Comparison of ENCODE assay signal across 15 mouse cellular contexts in the genomic region with DNA sequence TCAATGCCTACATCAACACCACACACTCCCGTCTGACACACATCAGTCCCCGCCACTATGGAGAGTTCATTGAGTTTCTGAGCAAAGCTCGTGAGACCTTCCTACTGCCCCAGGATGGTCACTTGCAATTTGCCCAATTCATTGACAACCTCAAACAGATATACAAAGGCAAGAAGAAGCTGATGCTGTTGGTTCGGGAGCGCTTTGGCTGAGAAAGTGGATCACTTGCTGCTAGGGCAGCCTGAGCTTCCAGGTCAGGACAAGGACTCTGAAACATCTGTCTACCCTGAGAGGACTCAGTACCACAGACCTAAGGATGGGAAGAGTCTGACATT. TPM values are rescaled to one million over a fixed set of nuclear protein-coding genes. Genes with fewer than 3 reads are reported as not detected.
DNase-seq lines count a peak whose midpoint lies in the region; ATAC-seq and TF ChIP-seq lines count a peak whose summit lies in the region.
"Had no signal": no experiment of that assay in that cellular context is flagged by ENCODE, and none has a peak within 500 bp of the region (broad histone marks: within the 10 kb centered on the region; RNA-seq: fewer than 3 reads in every experiment).

No protein-coding gene starts in this region.

- no peak for ATAC-seq in forebrain, embryonic 13.5 days
- 0 out of 2 replicates have a peak, but pooled peaks have one; percentile 1 for ATAC-seq in intestine, postnatal 0 days
- ATAC-seq in intestine, embryonic 15.5 days = no peak
- no peak for ATAC-seq in midbrain, embryonic 11.5 days (ENCODE audit: low FRiP score)
- ATAC-seq in midbrain, embryonic 14.5 days (ENCODE audit: low FRiP score, low TSS enrichment) = no peak
- ATAC-seq in hindbrain, embryonic 16.5 days = no peak

- TF ChIP-seq CTCF in intestine, postnatal 0 days (IDR thresholded peaks at IDR 0.05; ENCODE audit: low read depth) = no peak

- 65% methylated on average over 5 of the region's 5 CpGs for WGBS in forebrain, embryonic 13.5 days
- WGBS in forebrain, embryonic 10.5 days = 72% methylated on average over 5 of the region's 5 CpGs
- WGBS in intestine, postnatal 0 days = 82% methylated on average over 5 of the region's 5 CpGs
- WGBS in intestine, embryonic 15.5 days = 79% methylated on average over 5 of the region's 5 CpGs
- WGBS in midbrain, embryonic 11.5 days = 76% methylated on average over 5 of the region's 5 CpGs
- WGBS in midbrain, embryonic 14.5 days = 72% methylated on average over 5 of the region's 5 CpGs
- 63% methylated on average over 5 of the region's 5 CpGs for WGBS in hindbrain, embryonic 16.5 days

- H3K27me3 ChIP-seq in forebrain, embryonic 13.5 days = no peaks in the 10 kb centered on the region
- H3K27me3 ChIP-seq in forebrain, embryonic 10.5 days (ENCODE audit: poor library complexity, severe bottlenecking) = no peaks in the 10 kb centered on the region
- H3K27me3 ChIP-seq in intestine, postnatal 0 days (replicated peaks; ENCODE audit: control insufficient read depth, insufficient read depth, low read length) = no peaks in the 10 kb centered on the region
- H3K27me3 ChIP-seq in intestine, embryonic 15.5 days (replicated peaks) = no peaks in the 10 kb centered on the region
- no peaks in the 10 kb centered on the region for H3K27me3 ChIP-seq in midbrain, embryonic 11.5 days (ENCODE audit: control insufficient read depth, insufficient read depth, low read length)
- H3K27me3 ChIP-seq in midbrain, embryonic 14.5 days (ENCODE audit: control insufficient read depth, insufficient read depth, low read length) = no peaks in the 10 kb centered on the region
- no peaks in the 10 kb centered on the region for H3K27me3 ChIP-seq in hindbrain, embryonic 16.5 days (replicated peaks; ENCODE audit: control insufficient read depth, insufficient read depth, low read length)
- H3K27me3 ChIP-seq: embryonic facial prominence, embryonic 13.5 days; forebrain, embryonic 15.5 days; kidney, embryonic 15.5 days; neural tube, embryonic 12.5 days had no signal

- no peaks in the 10 kb centered on the region for H3K9me3 ChIP-seq in forebrain, embryonic 13.5 days (replicated peaks)
- H3K9me3 ChIP-seq in forebrain, embryonic 10.5 days = no peaks in the 10 kb centered on the region
- H3K9me3 ChIP-seq in intestine, postnatal 0 days (ENCODE audit: control insufficient read depth) = no peaks in the 10 kb centered on the region
- no peaks in the 10 kb centered on the region for H3K9me3 ChIP-seq in intestine, embryonic 15.5 days
- no peaks in the 10 kb centered on the region for H3K9me3 ChIP-seq in midbrain, embryonic 11.5 days (ENCODE audit: control insufficient read depth, low read length)
- no peaks in the 10 kb centered on the region for H3K9me3 ChIP-seq in midbrain, embryonic 14.5 days (ENCODE audit: control insufficient read depth, low read length)
- H3K9me3 ChIP-seq in hindbrain, embryonic 16.5 days (ENCODE audit: control insufficient read depth, low read length) = no peaks in the 10 kb centered on the region
- H3K9me3 ChIP-seq: embryonic facial prominence, embryonic 13.5 days; forebrain, embryonic 15.5 days; kidney, embryonic 15.5 days; neural tube, embryonic 12.5 days had no signal

- H3K9ac ChIP-seq in forebrain, embryonic 13.5 days = no peak overlapping the region
- no peak overlapping the region; the same call in 1 of the 2 replicates for H3K9ac ChIP-seq in intestine, postnatal 0 days (ENCODE audit: low read depth, low read length)
- H3K9ac ChIP-seq in intestine, embryonic 15.5 days = no peak overlapping the region
- no peak overlapping the region for H3K9ac ChIP-seq in midbrain, embryonic 11.5 days (ENCODE audit: low read length)
- H3K9ac ChIP-seq in midbrain, embryonic 14.5 days (replicated peaks; ENCODE audit: low read length) = no peak overlapping the region
- no peak overlapping the region for H3K9ac ChIP-seq in hindbrain, embryonic 16.5 days (ENCODE audit: low read depth, low read length)
- H3K9ac ChIP-seq: embryonic facial prominence, embryonic 13.5 days; forebrain, embryonic 15.5 days; kidney, embryonic 15.5 days; liver, postnatal 0 days; neural tube, embryonic 12.5 days had no signal

- H3K4me2 ChIP-seq in forebrain, embryonic 13.5 days = no peak overlapping the region
- H3K4me2 ChIP-seq in intestine, postnatal 0 days (replicated peaks; ENCODE audit: low read depth) = no peak overlapping the region
- no peak overlapping the region for H3K4me2 ChIP-seq in intestine, embryonic 15.5 days (replicated peaks)
- H3K4me2 ChIP-seq in midbrain, embryonic 11.5 days = no peak overlapping the region
- H3K4me2 ChIP-seq in midbrain, embryonic 14.5 days (ENCODE audit: low read length) = no peak overlapping the region
- H3K4me2 ChIP-seq in hindbrain, embryonic 16.5 days (ENCODE audit: low read length) = no peak overlapping the region
- H3K4me2 ChIP-seq: embryonic facial prominence, embryonic 13.5 days; forebrain, embryonic 15.5 days; kidney, embryonic 15.5 days; liver, embryonic 11.5 days; neural tube, embryonic 12.5 days had no signal

- DNase-seq in forebrain, embryonic 10.5 days (ENCODE audit: extremely low spot score, low spot score) = no peak
- peak; percentile 81 for DNase-seq in midbrain, embryonic 11.5 days (ENCODE audit: low spot score, missing footprints)
- DNase-seq in midbrain, embryonic 14.5 days = no peak

- H3K36me3 ChIP-seq in forebrain, embryonic 13.5 days (ENCODE audit: poor library complexity, severe bottlenecking) = peaks cover 71% of the 10 kb centered on the region
- peaks cover 70% of the 10 kb centered on the region for H3K36me3 ChIP-seq in forebrain, embryonic 10.5 days (replicated peaks)
- H3K36me3 ChIP-seq in intestine, postnatal 0 days (ENCODE audit: control insufficient read depth, insufficient read depth) = peaks cover 21% of the 10 kb centered on the region
- H3K36me3 ChIP-seq in intestine, embryonic 15.5 days = no peaks in the 10 kb centered on the region
- H3K36me3 ChIP-seq in midbrain, embryonic 11.5 days (ENCODE audit: control insufficient read depth, insufficient read depth, low read length) = no peaks in the 10 kb centered on the region; the same call in 1 of the 2 replicates
- peaks cover 53% of the 10 kb centered on the region for H3K36me3 ChIP-seq in midbrain, embryonic 14.5 days (ENCODE audit: control insufficient read depth, insufficient read depth, low read length)
- H3K36me3 ChIP-seq in hindbrain, embryonic 16.5 days (ENCODE audit: control insufficient read depth, insufficient read depth, low read length) = peaks cover 14% of the 10 kb centered on the region

- peaks cover 10% of the 10 kb centered on the region; the same call in 1 of the 2 replicates for H3K4me1 ChIP-seq in forebrain, embryonic 13.5 days
- no peaks in the 10 kb centered on the region for H3K4me1 ChIP-seq in forebrain, embryonic 10.5 days
- H3K4me1 ChIP-seq in intestine, postnatal 0 days (replicated peaks; ENCODE audit: control insufficient read depth, insufficient read depth, low read length) = 0 out of 2 replicates have a peak, but pooled peaks cover 5% of the 10 kb centered on the region
- no peaks in the 10 kb centered on the region for H3K4me1 ChIP-seq in intestine, embryonic 15.5 days (replicated peaks)
- H3K4me1 ChIP-seq in midbrain, embryonic 11.5 days (ENCODE audit: control insufficient read depth, insufficient read depth, low read length) = no peaks in the 10 kb centered on the region
- H3K4me1 ChIP-seq in midbrain, embryonic 14.5 days (ENCODE audit: control insufficient read depth, insufficient read depth, low read length) = no peaks in the 10 kb centered on the region
- H3K4me1 ChIP-seq in hindbrain, embryonic 16.5 days (ENCODE audit: control insufficient read depth, insufficient read depth, low read depth, low read length) = no peaks in the 10 kb centered on the region
- H3K4me1 ChIP-seq: kidney, embryonic 15.5 days; neural tube, embryonic 12.5 days had no signal

- H3K4me3 ChIP-seq in forebrain, embryonic 13.5 days = no peak overlapping the region
- H3K4me3 ChIP-seq in forebrain, embryonic 10.5 days = no peak overlapping the region
- H3K4me3 ChIP-seq in intestine, postnatal 0 days (ENCODE audit: low read depth, low read length) = no peak overlapping the region
- H3K4me3 ChIP-seq in intestine, embryonic 15.5 days (replicated peaks) = no peak overlapping the region
- no peak overlapping the region for H3K4me3 ChIP-seq in midbrain, embryonic 11.5 days (ENCODE audit: low read depth, low read length)
- H3K4me3 ChIP-seq in midbrain, embryonic 14.5 days (replicated peaks; ENCODE audit: low read depth, low read length) = no peak overlapping the region
- H3K4me3 ChIP-seq in hindbrain, embryonic 16.5 days (ENCODE audit: low read length) = no peak overlapping the region
- H3K4me3 ChIP-seq: embryonic facial prominence, embryonic 13.5 days; forebrain, embryonic 15.5 days; kidney, embryonic 15.5 days; myocyte; neural tube, embryonic 12.5 days had no signal

- H3K27ac ChIP-seq in forebrain, embryonic 13.5 days = 0 out of 2 replicates have a peak overlapping the region, but pooled peaks have one; percentile 51
- H3K27ac ChIP-seq in forebrain, embryonic 10.5 days = no peak overlapping the region
- no peak overlapping the region; the same call in 1 of the 2 replicates for H3K27ac ChIP-seq in intestine, postnatal 0 days (ENCODE audit: low read depth, low read length)
- H3K27ac ChIP-seq in intestine, embryonic 15.5 days = no peak overlapping the region
- H3K27ac ChIP-seq in midbrain, embryonic 11.5 days (ENCODE audit: low read depth, low read length) = no peak overlapping the region
- H3K27ac ChIP-seq in midbrain, embryonic 14.5 days (replicated peaks; ENCODE audit: low read depth, low read length) = no peak overlapping the region
- no peak overlapping the region for H3K27ac ChIP-seq in hindbrain, embryonic 16.5 days (ENCODE audit: low read depth, low read length)
- H3K27ac ChIP-seq: embryonic facial prominence, embryonic 13.5 days; kidney, embryonic 15.5 days; macrophage; neural tube, embryonic 12.5 days had no signal

RNA-seq across cellular contexts. Expression of gene Urod, which starts 7.1 kb away (rescaled TPM):
- polyA plus RNA-seq in forebrain, embryonic 13.5 days (2015; fragmentation: Nextera tagmentation; extraction: Ambion mirVana) = 81.6 and 88.2 TPM in 2 replicates
- 93.8 and 108 TPM in 2 replicates for polyA plus RNA-seq in forebrain, embryonic 10.5 days (2016; fragmentation: Nextera tagmentation; extraction: Ambion mirVana)
- 53.9 and 56.9 TPM in 2 replicates for polyA plus RNA-seq in intestine, postnatal 0 days (2015; fragmentation: Nextera tagmentation; extraction: Ambion mirVana)
- polyA plus RNA-seq in intestine, embryonic 15.5 days (2015; fragmentation: Nextera tagmentation; extraction: Ambion mirVana) = 68.7 and 75.4 TPM in 2 replicates
- 85.2 and 95.6 TPM in 2 replicates for polyA plus RNA-seq in midbrain, embryonic 11.5 days (2014; fragmentation: Nextera tagmentation; extraction: Ambion mirVana)
- 48.6 and 54.8 TPM in 2 replicates for polyA plus RNA-seq in midbrain, embryonic 14.5 days (2014; fragmentation: Nextera tagmentation; extraction: Ambion mirVana)
- polyA plus RNA-seq in hindbrain, embryonic 16.5 days (2015; fragmentation: Nextera tagmentation; extraction: Ambion mirVana) = 59.8 and 60.2 TPM in 2 replicates

RNA-seq across cellular contexts. Expression of gene Hectd3, which starts 8.0 kb away (rescaled TPM):
- 17.4 and 17.9 TPM in 2 replicates for polyA plus RNA-seq in forebrain, embryonic 13.5 days (2015; fragmentation: Nextera tagmentation; extraction: Ambion mirVana)
- polyA plus RNA-seq in forebrain, embryonic 10.5 days (2016; fragmentation: Nextera tagmentation; extraction: Ambion mirVana) = 7.8 and 8.8 TPM in 2 replicates
- polyA plus RNA-seq in intestine, postnatal 0 days (2015; fragmentation: Nextera tagmentation; extraction: Ambion mirVana) = 25.1 and 25.7 TPM in 2 replicates
- 12.6 TPM in 2 replicates for polyA plus RNA-seq in intestine, embryonic 15.5 days (2015; fragmentation: Nextera tagmentation; extraction: Ambion mirVana)
- polyA plus RNA-seq in midbrain, embryonic 11.5 days (2014; fragmentation: Nextera tagmentation; extraction: Ambion mirVana) = 7.6 and 9.4 TPM in 2 replicates
- 17.2 and 18.6 TPM in 2 replicates for polyA plus RNA-seq in midbrain, embryonic 14.5 days (2014; fragmentation: Nextera tagmentation; extraction: Ambion mirVana)
- polyA plus RNA-seq in hindbrain, embryonic 16.5 days (2015; fragmentation: Nextera tagmentation; extraction: Ambion mirVana) = 22.0 and 23.9 TPM in 2 replicates

RNA-seq across cellular contexts. Expression of gene Eif2b3, which starts 32.1 kb away (rescaled TPM):
- 42.5 and 45.7 TPM in 2 replicates for polyA plus RNA-seq in forebrain, embryonic 13.5 days (2015; fragmentation: Nextera tagmentation; extraction: Ambion mirVana)
- polyA plus RNA-seq in forebrain, embryonic 10.5 days (2016; fragmentation: Nextera tagmentation; extraction: Ambion mirVana) = 52.1 and 55.5 TPM in 2 replicates
- 16.1 TPM in 2 replicates for polyA plus RNA-seq in intestine, postnatal 0 days (2015; fragmentation: Nextera tagmentation; extraction: Ambion mirVana)
- 32.2 and 37.7 TPM in 2 replicates for polyA plus RNA-seq in intestine, embryonic 15.5 days (2015; fragmentation: Nextera tagmentation; extraction: Ambion mirVana)
- polyA plus RNA-seq in midbrain, embryonic 11.5 days (2014; fragmentation: Nextera tagmentation; extraction: Ambion mirVana) = 43.0 and 49.4 TPM in 2 replicates
- 49.7 and 52.0 TPM in 2 replicates for polyA plus RNA-seq in midbrain, embryonic 14.5 days (2014; fragmentation: Nextera tagmentation; extraction: Ambion mirVana)
- 44.9 and 47.5 TPM in 2 replicates for polyA plus RNA-seq in hindbrain, embryonic 16.5 days (2015; fragmentation: Nextera tagmentation; extraction: Ambion mirVana)
